Mouse (Mus musculus) cortical plate, adult 2 months (tissue): ENCODE measurements around the gene Lekr1. TPM values are rescaled to one million over a fixed set of nuclear protein-coding genes. Genes with fewer than 3 reads are reported as not detected.

Source experiments
- H3K27ac ChIP-seq: fragments of 200-500 bp; 2 replicates; pipeline ENCODE4 v1.5.1; 2012; ENCODE audit warnings: low read length, control low read depth, inconsistent platforms; ENCODE audit not compliant: insufficient read depth
- H3K4me1 ChIP-seq: fragments of 200-500 bp; 2 replicates; pipeline ENCODE4 v1.6.1; 2011; ENCODE audit warnings: low read length; ENCODE audit not compliant: control insufficient read depth, insufficient read depth
- H3K4me3 ChIP-seq: fragments of 200-500 bp; 2 replicates; pipeline ENCODE4 v1.5.1; 2011; ENCODE audit warnings: mild to moderate bottlenecking, low read length, control low read depth; ENCODE audit not compliant: insufficient read depth
- CTCF ChIP-seq: fragments of 200-500 bp; IDR thresholded peaks from 2 replicates; pipeline ENCODE4 v1.5.1; 2011; ENCODE audit warnings: mild to moderate bottlenecking, control low read depth, low read length; ENCODE audit not compliant: insufficient read depth; ENCODE audit errors: extremely low read depth
- POLR2A ChIP-seq: fragments of 200-500 bp; IDR thresholded peaks from 2 replicates; pipeline ENCODE4 v1.6.1; 2011; ENCODE audit warnings: mild to moderate bottlenecking, low read length, control low read depth; ENCODE audit not compliant: insufficient read depth; ENCODE audit errors: extremely low read depth
- polyA plus RNA-seq: library from polyadenylated mRNA; depleted of rRNA; stranded (reverse); fragments of >200 nt; gene quantifications from 2 replicates; pipeline ENCODE4 v1.2.3, GENCODE M21; 2012

Gene Lekr1
- polyA plus RNA-seq, 1 experiment = 6.6 TPM

GRCm38 (mm10) chr3:65670216-65670615, 4.2 kb downstream of the Lekr1 start:
- Histone ChIP-seq H3K4me1 (peaks cover 1% of the 10 kb centered on the region; the same call in 1 of the 2 replicates), H3K4me3 (no peak overlapping the region), H3K27ac (no peak overlapping the region)
- TF ChIP-seq POLR2A = no peak
- TF ChIP-seq CTCF = no peak

GRCm38 (mm10) chr3:65673725-65674124, 7.7 kb downstream of the Lekr1 start:
- no peak overlapping the region for H3K4me3 ChIP-seq
- H3K4me1 ChIP-seq = no peaks in the 10 kb centered on the region; the same call in 1 of the 2 replicates
- no peak overlapping the region for H3K27ac ChIP-seq
- TF ChIP-seq POLR2A = no peak
- no peak for TF ChIP-seq CTCF

GRCm38 (mm10) chr3:65680612-65681011, 14.6 kb downstream of the Lekr1 start:
- no peak for TF ChIP-seq POLR2A
- TF ChIP-seq CTCF = no peak
- Histone ChIP-seq H3K4me3 (no peak overlapping the region), H3K27ac (no peak overlapping the region), H3K4me1 (no peaks in the 10 kb centered on the region)

GRCm38 (mm10) chr3:65689705-65690104, 23.7 kb downstream of the Lekr1 start:
- no peaks in the 10 kb centered on the region for H3K4me1 ChIP-seq
- no peak overlapping the region for H3K4me3 ChIP-seq
- no peak for TF ChIP-seq POLR2A
- TF ChIP-seq CTCF = no peak
- H3K27ac ChIP-seq = no peak overlapping the region

- H3K27ac ChIP-seq = no peak overlapping the region
- H3K4me3 ChIP-seq = no peak overlapping the region
- TF ChIP-seq CTCF (no peak), POLR2A (no peak)
- no peaks in the 10 kb centered on the region for H3K4me1 ChIP-seq
Measured at GRCm38 (mm10) chr3:65690850-65691249, 24.8 kb downstream of the Lekr1 start.

- Histone ChIP-seq H3K27ac (no peak overlapping the region), H3K4me1 (no peaks in the 10 kb centered on the region)
- TF ChIP-seq CTCF = no peak
- no peak for TF ChIP-seq POLR2A
Measured at GRCm38 (mm10) chr3:65699704-65700103, 33.7 kb downstream of the Lekr1 start.

GRCm38 (mm10) chr3:65714372-65714771, 48.3 kb downstream of the Lekr1 start:
- TF ChIP-seq POLR2A (no peak), CTCF (no peak)
- Histone ChIP-seq H3K27ac (no peak overlapping the region), H3K4me3 (no peak overlapping the region), H3K4me1 (no peaks in the 10 kb centered on the region)

More at GRCm38 (mm10) chr3:65699704-65700103, 33.7 kb downstream of the Lekr1 start:
- H3K4me3 ChIP-seq = no peak overlapping the region

GRCm38 (mm10) chr3:65717406-65717805, 51.4 kb downstream of the Lekr1 start:
- no peak for TF ChIP-seq POLR2A
- TF ChIP-seq CTCF = no peak
- H3K4me3 ChIP-seq = no peak overlapping the region
- no peaks in the 10 kb centered on the region for H3K4me1 ChIP-seq
- no peak overlapping the region for H3K27ac ChIP-seq

GRCm38 (mm10) chr3:65722897-65723296, 56.9 kb downstream of the Lekr1 start:
- H3K4me1 ChIP-seq = no peaks in the 10 kb centered on the region
- TF ChIP-seq CTCF (no peak), POLR2A (no peak)
- no peak overlapping the region for H3K4me3 ChIP-seq
- H3K27ac ChIP-seq = no peak overlapping the region

- Histone ChIP-seq H3K27ac (no peak overlapping the region), H3K4me3 (no peak overlapping the region)
Measured at GRCm38 (mm10) chr3:65723664-65724063, 57.6 kb downstream of the Lekr1 start.

More at GRCm38 (mm10) chr3:65723664-65724063, 57.6 kb downstream of the Lekr1 start:
- TF ChIP-seq POLR2A (no peak), CTCF (no peak)
- H3K4me1 ChIP-seq = no peaks in the 10 kb centered on the region
